Mouse (Mus musculus): ENCODE results near the gene Rpl27a.

Rpl27a gene

DNA sequence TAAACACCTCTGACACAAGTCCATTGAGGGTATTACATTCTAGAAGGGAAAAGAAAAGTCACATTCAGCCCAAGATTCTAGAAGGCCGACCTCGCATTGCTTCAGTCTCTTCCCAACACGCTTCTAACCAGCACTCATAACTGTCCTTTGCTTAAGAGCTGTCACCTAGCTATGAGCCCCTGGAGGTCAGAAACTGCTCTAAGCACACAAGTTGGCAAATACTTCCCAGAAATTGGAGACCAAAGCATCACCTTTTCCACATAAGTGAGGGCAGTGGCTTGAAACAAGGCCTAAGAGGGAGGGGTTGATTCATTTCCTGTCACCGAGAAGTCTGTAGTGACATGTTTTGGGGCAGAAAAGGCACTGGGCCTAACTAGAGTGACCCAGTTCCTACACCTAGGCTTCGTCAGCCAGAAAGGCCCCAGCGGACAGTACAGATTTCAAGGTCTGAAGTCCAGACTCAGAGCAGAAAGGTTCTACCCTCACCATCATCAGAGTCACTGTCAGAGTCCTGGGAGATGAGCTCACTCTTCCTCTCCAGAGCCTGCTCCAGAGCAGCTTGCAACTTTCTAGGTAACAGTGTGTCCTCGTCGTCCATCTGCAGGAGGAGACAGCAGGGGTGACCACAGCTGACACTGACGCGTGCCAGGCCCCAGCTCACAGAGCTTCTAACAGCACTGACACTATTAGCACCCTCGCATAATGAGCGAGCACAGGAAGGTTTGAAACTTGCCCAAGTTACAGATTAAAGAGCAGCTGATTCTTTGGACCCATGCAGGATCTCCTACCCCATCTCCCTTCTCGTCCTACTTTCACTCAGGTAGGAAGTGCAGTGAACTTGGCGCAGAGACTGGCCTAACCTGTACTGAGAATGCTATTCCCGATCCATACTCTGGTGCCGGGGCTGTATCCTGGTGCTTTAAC, 7.1 kb downstream of the Rpl27a start:
- DNase-seq (ENCODE audit: low read depth, low spot score) = no peak

DNA sequence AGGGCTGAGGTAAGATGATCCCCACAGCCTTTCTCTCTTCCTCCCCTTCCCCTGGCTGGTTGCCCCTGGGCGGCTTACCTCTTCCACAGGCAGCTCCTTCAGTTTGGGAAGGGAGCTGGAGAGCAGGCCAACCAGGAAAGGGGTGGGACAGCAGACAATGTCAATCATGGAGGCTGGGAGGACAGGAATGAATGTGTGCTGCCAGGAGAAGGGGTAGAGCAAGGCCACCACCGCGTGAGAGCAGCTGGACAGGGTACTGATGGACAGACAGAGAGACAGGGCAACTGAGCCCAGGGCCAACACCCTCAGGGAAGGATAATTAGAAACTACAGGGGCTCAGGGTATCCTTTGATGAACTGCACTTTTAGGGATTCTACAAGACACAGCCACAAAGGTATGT, 8.6 kb downstream of the Rpl27a start:
- no peak for DNase-seq (ENCODE audit: low read depth, low spot score)

DNA sequence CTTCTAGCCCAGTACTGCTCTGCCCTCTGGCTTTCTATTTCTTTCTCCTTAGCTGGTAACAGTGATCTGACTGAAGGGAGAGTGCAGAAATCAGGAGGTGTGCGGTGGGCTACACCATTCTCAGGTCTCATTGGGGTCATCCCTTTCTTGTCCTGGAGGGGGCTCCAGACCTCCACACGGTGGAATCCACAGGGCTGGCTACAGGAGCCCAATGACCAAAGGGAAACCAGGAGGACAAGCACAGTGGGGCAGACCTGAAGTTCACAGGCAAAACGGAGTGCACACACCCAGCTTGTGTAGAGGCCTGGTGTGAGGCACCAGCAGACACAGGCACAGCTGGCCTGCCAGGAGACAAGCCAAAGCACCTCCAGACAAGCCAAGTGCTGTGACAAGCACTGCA, 9.4 kb downstream of the Rpl27a start:
- no peak for DNase-seq (ENCODE audit: low read depth, low spot score)

DNA sequence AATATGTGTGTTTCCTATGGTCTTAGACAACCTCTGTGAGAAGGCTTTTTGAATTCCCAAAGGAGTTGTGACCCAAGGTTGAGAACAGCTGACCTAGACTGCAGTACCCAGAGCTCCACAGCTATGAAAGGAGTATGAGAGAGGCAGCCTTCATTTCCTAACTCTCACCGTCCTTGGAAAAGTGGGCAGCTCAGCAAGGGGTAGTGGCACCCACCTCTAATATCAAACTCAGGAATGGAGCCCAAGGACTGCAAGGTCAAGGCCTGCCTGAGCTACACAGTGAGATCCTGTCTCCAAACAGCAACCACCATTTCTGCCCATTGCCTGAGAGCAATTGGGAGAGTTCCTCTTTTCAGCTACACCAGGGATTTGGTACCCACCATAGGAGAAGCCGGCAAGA, 10.8 kb downstream of the Rpl27a start:
- DNase-seq (ENCODE audit: low read depth, low spot score) = no peak

DNA sequence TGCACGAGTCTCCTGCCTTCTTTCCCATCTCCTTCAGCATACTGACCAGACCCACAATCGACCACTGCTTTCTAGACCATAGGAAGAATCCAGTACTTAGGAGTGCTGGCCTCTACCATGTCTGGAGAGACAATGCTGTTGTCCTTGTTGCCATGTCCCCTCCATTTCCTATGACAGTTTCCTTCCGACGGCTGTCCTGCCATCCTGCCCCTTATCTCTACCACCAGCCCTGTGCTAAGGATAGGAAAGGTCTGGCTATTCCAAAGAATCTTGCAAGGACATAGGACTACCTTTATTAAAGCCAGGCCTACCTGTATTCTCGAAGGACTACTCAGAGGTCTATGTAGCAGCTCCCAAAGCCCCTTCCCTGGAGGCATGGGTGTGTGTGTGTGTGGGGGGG, 12.6 kb downstream of the Rpl27a start:
- DNase-seq (ENCODE audit: low read depth, low spot score) = no peak

DNA sequence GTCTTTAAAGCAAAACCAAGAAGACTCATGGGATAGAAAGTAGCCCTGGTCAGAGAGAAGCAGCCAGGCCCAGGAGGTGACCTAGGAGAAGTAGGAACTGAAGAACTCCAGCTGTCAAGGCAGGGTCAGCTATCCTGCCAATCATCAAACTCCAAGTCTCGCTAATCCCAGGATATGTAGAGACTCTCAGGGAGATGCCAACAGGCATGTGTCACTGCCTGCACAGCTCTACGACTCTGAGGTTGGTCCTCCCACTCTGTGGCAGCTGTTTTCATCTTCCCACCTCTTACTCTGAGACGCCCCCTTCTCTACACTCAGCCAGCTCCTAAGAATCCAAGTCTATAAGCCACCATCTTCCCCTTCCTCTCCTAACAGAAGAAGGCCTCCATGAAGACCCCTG, 13.7 kb downstream of the Rpl27a start:
- no peak for DNase-seq (ENCODE audit: low read depth, low spot score)

DNA sequence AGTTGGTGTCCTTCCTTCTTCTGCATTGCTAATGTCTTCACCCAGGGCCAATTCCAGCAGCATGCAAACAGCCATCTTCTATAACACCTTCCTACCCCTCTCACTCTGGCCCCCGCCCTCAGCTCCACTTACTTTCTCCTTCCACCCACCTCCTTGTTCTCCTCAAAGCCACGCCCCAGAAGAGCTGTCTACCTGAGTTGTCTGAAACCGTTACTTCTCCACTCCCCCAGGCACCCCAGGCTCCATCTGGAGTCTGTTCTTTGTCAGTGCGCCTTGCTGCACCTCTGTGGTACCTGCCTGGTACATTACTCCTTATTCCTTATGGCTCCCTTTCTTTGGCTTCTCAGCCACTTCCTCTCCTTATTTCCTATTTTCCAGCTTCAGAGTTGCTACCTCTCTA, 14.2 kb downstream of the Rpl27a start:
- no peak for DNase-seq (ENCODE audit: low read depth, low spot score)

DNA sequence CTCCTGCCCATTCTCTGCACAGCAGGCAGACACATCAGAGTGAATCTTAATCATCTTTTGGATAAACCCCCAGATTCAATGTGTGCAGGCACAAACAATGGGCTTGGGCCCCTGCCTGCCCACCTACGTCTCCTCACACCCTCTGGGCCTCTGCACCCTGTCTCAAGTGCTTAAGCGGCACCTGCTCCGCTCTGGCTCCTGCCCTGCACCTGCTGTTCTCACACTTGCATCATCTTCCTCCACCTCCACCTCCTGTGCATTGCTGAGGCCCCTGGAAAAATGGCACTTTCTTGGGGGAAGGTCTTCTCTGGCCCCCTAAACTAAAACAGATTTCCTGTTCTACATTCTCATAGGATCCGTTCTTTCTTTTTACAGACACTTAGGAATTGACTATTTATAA, 14.9 kb downstream of the Rpl27a start:
- DNase-seq (ENCODE audit: low read depth, low spot score) = no peak

DNA sequence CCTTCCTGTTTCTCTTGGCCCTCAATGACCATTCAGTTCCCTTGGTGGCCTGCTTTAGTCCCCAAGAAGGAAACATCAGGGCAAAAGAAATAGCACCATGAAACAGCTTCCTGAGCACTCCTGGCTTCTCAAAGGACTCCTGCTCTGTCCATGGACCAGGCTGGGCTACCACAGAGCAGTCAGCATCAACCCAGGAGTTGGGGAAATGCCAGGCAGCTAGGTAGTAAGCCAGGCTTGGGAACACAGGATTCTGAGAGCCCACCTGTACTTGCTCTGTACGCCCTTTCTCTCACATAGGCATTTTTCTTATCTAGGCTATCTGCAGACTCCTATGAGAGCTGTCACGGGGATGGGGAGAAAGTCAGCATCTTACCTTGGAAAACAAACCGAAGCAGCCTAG, 16.0 kb downstream of the Rpl27a start:
- no peak for DNase-seq (ENCODE audit: low read depth, low spot score)

DNA sequence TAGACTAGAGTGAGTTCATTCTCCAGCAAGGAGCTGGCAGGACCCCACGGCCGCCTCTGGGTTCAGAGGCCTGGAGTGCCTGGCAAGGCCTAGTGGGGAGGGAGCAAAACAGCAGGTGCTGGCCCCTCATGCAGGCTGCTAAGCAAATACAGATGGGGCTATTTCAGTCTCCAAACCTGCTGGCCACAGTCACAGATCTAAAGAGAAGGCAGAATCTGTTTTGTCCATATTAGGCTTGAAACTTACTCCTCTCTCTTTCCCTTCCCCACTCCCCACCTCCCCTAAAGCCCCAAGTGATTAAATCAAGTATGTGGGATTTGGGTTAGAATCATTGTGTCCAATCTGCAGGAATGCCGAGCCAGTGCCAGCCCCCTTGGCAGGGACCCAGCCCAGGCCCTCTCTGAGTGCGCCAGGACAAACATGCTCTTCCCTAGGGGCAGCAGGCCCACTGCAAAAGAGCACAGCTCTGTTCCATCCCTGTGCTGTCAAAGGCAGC, 17.6 kb downstream of the Rpl27a start:
- no peak for DNase-seq (ENCODE audit: low read depth, low spot score)

DNA sequence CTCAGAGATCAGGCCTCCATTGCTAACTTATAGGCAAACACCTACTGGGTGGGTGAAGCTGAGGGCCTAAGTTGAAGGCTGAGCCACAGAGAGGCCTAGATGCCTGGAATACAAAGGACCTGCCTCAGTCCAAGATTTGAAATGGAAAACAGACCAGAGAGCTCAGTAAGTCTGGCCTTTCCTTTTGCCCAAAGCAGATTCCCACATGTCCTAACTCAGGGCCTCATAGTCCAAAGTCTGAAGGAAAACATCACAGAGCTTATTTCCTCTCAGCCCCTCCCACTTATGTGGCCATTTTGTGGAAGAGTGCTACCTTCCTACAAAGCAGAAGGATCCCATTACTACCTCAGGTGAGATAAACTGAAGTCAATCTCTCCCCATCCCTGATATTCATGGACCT, 22.0 kb downstream of the Rpl27a start:
- DNase-seq (ENCODE audit: low read depth, low spot score) = no peak

DNA sequence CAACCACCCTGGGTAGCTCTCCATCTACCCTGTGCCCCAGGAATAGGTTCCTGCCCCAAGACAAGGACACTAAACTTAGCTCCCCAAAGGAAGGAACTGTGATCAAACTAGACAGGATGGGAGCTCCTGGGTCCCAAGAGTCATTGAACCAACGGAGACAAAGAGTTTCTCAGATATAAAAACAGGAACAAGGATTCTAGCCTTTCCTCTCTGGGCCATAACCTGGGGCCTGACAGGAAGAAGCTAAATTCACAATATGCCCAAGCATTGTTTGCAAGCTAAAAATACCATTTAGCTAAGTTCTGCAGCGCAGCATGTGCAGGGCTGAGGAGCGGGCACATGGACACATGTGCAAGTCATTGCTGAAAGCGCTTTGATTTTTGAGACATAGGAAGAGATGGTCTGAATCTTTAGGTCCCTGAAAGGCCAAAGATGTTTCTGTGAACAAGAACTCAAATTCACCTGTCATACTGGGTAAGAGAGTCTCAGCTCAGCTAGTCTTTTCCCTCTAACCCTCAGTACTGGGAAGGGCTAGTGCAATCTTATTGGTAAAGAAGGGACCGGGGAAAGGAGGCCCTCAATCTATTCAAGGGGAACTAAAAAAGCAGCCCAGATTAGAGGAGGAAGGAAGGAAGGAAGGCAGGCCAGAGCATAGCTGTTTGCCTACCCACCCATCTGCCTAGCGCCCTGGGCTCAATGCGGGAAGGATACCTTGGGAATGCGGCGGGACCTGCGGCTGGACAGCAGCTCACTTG, 22.8 kb downstream of the Rpl27a start:
- DNase-seq (ENCODE audit: low read depth, low spot score) = no peak

DNA sequence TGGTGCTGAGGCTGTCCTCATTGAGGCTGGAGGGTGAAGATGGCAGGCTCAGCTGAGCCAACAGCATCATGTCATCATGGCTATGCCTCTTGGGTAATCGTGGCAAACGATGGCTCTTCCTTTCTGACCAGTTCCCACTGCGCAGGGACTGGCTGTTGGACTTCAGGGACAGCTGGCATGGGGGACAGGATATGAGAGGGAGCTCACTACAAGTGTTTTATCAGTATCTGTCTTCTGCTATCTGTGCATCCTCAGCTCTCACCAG, 23.3 kb downstream of the Rpl27a start:
- no peak for DNase-seq (ENCODE audit: low read depth, low spot score)

DNA sequence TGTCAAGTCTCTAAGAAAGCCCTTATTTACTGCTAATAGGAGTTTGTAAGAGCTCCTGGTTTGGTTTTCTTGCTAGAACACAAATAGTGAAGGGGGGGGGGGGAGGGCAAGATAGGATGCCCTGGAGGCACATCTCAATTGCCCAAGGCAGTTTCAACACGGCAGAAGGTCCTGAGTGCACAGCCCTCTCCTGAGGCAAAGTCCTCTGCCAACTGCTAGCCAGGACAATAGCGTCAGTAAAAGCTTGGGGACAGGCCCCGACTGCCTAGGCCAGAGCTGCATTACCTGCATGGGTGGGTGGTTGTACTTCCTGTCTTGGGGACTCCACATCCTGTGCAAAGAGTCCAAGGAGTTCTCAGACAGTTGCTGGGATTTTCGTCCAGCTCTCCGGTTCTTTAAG, 25.8 kb downstream of the Rpl27a start:
- no peak for DNase-seq (ENCODE audit: low read depth, low spot score)

DNA sequence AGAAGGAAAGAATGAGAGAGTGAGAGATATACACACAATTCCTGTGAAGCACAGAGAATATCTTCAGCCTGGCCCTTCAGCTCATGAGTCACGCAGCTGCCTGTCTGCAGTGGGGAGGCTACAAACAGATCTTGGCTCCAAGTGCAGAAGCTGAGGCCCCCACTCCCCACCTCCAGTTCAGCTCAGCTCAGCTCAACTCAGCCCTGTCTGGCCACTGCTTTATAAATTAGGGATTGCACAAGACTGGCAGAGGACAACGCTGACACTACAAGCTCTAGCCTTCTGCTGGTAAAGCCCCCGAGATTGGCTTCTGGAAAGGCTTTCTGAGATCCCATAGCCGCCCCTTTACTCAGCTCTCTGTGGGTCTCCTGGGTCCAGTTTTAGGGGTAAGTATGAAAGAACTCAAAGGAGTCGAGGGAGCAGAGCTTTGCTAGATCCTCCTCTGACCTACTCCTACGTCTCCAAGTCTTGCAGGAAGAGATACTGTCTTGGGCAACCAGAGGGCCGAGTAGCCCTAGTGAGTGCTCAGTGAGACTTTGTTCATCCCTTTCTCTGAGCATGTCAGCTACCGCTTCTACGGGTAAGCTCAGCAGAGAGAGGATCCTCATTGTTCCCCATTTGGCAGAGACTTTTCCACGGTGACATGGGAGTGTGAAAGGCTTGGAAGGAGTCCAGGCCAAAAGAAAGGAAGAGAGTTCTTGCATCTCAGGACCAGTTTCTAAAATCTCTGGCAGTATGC, 26.5 kb downstream of the Rpl27a start:
- DNase-seq (ENCODE audit: low read depth, low spot score) = no peak

DNA sequence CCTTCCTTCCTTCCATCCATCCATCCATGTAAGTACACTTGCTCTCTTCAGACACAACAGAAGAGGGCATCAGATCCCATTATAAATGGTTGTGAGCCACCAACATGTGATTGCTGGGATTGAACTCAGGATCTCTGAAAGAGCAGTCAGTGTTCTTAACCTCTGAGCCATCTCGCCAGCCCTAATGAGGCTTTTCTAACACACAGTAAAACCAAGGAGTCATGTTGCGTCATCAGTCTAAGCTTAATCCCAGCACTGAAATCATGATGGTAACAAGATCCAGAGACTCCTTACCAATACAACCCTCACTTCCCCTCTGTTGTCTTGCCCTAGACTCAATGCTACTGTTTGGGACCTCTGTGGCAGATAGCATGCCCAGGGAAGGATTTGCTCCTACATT, 27.2 kb downstream of the Rpl27a start:
- DNase-seq (ENCODE audit: low read depth, low spot score) = no peak

DNA sequence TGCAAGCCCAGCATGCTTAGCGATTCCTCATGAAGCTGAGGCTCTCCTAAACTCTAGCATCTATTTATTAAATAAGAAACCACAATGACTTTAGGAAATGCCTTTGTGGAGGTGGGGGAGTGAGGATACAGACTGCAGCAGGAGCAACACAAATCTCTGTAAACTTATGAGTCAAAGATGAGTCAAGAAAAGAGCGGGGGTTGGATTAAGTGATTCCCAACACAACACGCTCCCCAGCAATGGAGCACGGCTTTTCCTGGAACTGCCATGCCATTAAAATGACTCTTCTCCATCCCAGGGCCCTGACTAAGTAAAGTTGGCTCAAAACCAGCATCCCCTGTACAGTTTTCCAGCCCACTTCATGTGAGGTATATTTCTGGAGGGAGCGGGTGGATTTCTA, 27.8 kb downstream of the Rpl27a start:
- no peak for DNase-seq (ENCODE audit: low read depth, low spot score)

DNA sequence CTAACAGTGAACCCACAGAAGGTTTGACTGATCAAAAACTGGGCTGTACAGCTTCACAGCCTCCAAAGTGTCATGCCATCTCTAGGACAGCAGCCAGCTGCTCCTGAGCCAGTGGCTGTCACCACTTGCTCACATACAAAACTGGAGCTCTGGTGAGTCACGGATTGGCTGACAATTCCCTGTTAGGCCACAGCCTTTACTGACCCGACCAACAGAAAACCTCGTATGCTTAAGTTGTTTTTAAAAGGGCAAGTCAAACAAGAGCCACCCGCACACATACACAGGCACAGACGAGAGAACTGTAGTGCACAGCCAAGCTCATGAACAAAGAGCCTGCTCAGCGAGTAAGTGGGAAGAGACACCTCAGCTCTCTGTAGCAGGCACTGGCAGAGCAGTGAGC, 40.6 kb downstream of the Rpl27a start:
- DNase-seq (ENCODE audit: low read depth, low spot score) = no peak

DNA sequence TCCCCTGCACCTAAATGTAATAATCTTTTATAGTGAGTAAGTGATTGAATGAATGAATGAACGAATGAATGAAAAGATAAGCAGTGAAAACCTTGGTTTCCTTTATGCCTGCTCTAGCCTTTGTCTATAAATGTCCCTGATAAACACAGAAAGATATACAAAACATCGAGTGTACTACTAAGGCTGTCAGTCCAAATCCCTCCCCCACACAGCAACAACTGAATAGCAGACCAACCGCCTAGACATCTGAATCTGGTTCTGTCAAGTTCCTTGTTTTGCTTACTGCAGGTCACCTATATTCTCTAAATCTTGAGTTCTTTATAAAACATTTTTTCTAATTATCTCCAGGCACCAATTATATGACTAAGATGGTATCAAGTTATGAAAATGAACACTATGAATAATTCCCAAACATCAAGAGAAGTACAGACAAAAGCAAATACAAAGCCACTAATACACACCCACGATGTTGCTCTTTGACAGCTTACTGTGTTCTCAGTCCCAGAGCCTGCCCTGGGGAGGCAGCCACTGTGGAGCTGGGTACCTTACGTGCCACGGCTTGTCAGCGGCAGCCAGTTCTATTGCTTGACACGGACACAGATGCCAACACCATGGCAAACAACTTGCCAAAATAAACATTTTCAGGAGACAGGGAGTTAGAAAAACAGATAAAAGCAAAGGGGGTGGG, 42.7 kb downstream of the Rpl27a start:
- no peak for DNase-seq (ENCODE audit: low read depth, low spot score)

DNA sequence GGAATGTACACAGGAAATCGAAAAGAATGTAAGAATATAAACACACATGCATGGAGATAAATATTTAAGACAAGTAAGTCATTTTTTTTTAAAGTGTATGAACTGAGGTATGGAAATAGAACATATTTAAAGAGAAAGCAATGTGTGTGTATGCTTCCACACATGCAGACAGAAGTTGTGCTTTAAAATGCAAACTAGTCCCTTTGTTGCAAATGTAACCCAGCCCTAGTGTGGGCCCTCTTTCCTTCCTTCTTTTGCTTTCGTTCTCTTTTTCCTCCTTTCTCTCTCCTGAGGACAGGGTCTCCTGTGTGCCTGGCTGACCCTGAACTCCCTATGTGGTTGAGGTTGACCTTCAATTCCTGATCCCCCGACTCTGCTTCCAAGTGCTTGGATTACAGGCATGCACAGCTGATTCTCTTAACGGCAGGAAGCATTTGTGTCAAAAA, 43.2 kb downstream of the Rpl27a start:
- DNase-seq (ENCODE audit: low read depth, low spot score) = no peak

DNA sequence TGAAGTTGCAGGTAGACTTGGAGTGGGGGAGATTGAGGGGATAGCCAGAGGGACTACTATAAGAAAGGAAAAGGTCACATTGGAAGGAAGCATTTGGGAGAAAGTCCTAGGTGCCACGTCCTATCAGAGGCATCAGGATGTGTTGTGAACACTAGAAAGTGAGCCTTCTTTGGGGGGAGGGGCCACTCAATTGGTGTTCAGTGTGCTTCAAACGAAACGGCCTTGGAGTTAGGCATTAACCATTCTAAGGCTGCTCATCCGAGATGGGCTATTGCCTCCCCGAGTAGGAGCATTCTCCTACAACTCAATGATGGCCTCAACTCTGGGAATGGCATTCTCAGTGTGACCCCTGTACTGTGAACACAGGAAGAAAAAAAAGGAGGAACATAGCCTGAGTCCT, 43.7 kb downstream of the Rpl27a start:
- no peak for DNase-seq (ENCODE audit: low read depth, low spot score)
